Mouse (Mus musculus) retina, postnatal 1 day (tissue): ENCODE measurements around the gene Cpsf4.
"Not testable (repeated sequence)": the region's sequence is repeated elsewhere in the genome, so short reads cannot be mapped to it uniquely, and the experiment has no call there.

Experiments used
- DNase-seq: peaks from one replicate; pipeline ENCODE4 v3.0.0-alpha.2; 2012

Gene Cpsf4

DNA sequence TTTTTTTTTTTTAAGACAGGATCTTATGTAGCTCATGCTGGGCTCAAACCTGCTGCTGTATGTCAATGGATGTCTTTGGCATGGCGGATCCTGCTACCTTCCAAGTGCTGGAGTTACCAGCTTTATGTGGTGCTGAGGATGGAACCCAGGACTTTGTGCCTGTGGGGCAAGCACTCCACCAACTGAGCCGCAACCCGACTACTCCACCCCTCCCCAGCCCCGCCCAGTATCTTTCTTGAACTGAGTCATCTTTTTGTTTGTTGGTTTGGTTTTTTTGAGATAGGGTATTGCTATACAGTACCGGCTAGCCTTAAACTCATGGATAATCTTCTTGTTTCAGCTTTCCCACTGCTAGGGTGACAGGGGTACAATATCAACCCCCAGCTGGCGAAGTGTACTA, 22.4 kb downstream of the Cpsf4 start:
- no peak for DNase-seq

DNA sequence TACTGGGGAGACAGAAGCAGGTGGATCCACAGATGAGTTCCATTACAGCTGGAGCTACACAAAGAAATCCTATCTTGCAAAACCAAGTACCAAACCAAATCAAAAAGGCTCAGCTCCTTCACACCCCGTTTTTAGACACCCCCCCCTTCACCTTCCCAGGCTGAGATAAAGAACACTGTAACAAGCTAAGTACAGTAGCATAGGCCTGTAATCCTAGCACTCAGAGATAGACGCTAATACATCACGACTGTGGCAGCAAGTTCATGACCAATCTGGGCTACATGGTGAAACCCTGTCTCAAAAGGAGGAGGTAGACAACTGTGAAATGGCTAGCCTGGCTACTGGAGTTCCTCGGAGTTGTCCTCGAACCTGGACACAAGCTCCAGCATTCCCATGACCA, 23.4 kb downstream of the Cpsf4 start:
- no peak for DNase-seq

DNA sequence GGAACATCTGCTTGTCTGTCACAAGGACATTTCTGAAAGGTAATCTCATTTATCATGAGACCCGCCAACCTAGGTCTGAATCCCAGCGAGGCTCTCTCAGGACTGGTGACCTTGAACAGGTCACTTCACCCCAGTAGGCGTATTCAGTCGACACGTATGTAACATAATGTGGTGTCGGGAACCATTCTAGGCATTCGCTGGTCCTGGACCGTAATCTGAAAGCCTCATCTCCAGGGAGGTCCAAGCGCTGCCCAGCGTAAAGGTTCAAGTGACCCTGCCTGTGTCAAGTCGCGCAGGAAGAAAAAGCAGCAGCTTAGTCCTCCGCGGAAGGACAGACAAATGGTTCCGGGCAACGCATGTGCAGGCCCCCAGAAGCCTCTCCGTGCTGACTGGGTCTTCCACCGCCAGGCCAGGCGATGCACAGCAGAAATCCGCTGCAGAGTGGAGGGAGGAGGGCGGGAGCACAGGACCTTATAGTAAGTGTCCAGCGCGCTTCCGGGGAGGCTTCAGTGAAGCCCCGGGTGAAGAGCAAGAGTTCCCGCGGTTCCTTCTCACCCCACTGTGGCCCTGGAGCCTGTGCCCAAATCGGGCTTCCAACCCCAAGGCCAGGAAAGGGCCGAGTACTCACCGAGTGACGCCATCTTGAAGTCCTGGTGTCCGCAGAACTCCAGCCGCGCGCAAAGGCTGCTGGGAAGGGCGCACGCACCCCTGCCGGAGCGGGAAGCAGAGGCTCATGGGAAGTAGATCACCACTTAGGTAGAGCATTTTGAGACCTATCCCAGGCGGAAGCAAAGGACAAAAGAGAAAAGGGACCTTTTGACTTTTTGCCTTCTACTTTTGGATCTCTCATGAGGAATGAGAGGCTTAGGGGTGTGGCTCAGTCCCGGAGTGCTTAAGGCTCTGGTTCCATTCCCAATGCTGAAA, 24.1 kb downstream of the Cpsf4 start:
- DNase-seq = peak; percentile 96

DNA sequence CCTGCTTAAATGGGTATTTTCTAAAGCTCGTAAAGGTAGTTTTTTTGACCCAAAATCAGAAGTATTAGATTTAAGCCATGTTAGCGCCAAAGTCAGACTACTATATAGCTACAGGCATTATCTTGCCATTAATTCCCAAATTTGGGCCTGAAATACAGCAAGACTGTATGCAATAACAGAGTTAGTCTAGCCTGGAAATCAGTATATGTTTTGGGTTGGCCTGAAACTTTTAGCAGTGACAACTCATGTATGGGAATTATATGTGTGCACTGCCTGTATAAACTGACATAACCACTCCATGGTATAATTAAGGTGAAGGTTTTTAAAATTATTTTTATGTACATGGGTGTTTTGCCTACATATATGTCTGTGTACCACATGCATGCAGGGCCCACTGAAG, 24.9 kb downstream of the Cpsf4 start, which contains the start of gene Atp5j2:
Atp5j2 (minus strand) TSS at position 101 of the 400 bp plus-strand sequence.
- no peak for DNase-seq

DNA sequence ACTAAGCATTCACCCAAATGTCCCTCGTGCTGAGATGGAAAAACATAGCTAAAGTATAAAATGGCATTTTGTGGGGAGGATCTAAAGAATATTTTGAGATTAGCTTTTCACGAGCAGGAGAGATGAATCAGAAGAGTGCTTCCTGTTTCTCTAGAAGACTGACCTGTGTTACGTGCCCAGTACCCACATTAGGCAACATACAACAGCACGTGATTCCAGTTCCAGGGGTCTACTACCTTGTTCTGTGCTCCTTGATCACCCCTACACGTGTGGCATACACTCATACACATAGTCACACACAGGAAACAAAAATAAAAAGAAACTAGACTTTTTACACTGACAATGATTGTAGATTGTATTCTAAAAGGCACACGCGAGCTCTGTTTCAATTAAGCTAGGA, 33.4 kb downstream of the Cpsf4 start:
- no peak for DNase-seq

DNA sequence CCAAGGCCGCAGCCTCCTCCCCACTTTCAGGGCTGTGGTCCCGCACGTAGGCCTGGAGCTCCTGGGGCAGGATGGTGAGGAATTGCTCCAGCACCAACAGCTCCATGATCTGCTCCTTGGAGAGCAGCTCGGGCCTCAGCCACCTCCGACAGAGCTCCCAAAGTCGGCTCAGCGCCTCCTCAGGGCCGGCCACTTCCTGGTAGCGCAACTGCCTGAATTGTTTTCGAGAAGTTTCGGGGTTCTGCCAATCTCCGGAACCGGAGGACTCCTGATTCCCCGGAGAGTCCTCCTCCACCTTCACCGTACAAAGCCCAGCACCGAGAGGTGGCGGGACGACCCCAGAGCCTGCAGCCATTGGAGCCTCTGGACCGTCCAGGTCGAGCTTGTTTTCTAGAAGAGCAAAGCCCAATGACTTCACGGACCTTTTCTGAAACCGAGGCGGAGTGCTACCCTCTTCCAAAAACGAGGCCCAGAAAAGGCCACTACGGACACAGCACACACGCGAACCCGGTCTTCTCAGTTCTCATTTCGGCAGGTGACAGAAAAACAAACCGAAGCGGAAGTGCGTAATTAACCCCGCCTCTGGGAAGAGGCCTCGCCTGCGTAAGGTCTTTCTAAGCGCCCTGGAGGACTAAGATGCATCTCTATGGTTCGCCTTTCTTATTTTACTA, 34.4 kb downstream of the Cpsf4 start, which contains the start of gene Zkscan14:
Zkscan14 (minus strand) TSS at position 548 of the 671 bp plus-strand sequence.
- peak; percentile 94 for DNase-seq

DNA sequence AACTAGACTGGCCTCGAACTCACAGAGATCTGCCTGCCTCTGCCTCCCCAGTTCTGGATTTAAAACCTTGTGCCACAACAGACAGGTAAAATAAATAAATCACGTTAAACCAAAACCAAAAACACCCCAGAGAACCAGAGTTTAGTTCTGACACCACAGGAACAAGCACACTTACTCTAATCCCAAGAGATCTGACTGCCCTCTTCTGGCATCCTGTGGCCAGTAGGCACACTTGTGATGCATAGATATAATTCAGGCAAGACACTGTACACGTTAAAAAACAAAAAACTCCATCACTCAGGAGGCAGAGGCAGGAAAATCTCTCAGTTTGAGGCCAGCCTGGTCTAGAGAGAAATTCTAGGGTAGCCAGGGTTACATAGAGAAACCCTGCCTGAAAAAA, 35.4 kb downstream of the Cpsf4 start:
- DNase-seq = no peak

DNA sequence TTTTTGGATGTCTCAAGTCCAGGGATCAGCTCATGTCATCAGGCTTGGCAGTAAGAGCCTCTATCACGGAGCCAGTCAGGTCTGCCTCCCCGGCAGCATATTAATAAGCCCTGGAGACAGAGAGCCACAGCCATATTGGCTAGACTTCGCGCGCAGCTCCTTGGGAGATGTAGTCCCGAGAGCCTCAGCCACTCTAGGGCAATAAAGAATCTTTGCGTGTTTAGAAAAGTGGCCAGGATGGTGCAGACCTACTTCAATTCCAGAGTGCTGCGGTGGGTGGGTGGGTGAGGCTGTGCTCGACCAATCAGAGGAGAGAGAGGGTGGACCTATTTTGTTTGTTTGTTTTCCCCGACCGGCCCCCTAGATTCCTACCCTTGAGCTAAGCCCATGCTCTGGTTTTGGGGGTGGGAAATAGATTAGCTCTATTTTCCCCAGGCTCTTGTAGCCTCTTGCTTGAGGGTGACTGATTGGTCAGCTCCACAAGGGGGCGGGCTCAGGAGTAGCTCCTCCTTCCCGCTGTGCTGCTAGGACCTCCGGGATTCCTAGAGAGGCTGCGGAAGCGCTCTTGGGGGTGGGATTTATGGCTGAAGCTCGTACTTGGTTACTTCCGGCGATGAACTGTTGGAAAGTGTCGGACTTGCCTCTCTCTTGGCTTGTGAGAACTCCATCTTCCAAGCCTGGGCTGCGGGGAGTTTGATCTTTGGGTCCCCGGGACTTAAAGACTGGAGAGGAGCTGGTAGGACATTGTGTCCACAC, 37.1 kb downstream of the Cpsf4 start, which contains the start of gene Zkscan5:
Zkscan5 (plus strand) TSS at position 627 of the 756 bp plus-strand sequence.
- peak; percentile 99 for DNase-seq

DNA sequence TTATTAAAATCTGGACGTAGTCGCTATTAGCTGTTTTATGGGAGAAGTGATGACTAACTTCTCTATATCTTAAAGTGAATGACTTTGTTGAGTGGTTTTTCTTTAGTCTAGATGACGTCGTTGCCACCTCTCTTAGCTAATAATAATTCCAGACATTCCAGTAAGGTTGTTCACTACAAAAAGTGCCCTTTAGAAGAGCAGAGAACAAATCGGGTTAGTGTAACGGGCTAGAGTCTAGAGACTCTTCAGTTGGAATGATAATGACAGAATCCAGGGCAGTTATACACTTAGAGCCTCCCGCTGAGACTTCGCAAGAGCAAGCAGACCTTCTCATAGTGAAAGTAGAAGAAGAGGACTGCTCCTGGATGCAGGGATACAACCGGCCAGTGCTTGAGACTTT, 38.0 kb downstream of the Cpsf4 start:
- DNase-seq = no peak

DNA sequence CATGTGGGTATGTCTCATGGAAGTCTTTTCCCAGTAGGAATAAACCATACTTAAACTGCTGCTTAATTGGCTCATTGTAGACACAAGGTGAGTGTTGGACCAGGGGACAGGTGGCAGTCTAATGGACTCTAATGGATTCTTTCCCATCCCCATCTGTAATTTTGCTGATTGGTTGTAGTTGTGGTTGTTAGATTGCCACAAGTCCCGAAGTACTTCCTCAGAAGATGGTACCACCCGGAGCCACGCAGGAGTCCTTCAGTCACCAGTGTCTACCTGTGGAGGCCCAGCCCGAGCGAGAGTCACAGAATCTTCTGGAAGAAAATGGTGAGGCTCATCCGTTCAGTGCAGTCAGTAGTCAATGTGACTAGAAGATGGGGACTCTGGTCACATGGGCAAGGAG, 40.4 kb downstream of the Cpsf4 start:
- DNase-seq = no peak

DNA sequence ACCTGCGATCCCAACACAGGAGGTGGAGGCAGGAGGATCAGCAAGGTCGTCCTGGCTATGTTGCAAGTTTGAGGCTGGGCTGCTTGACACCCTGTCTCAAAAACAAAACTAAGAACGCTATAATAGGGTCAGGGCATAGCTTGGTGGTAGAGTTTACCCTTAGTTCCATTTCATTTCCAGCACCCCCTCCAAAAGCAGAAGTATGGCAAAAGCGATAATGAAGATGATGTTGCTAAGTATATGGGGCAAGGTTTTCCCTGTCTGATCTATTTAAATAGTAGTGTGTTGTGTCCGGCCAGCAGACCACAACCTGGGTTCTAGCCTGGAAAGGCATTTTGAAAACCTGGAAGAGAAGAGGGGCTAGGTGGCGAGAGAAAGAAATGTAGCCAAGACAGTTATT, 40.9 kb downstream of the Cpsf4 start:
- DNase-seq = no peak

DNA sequence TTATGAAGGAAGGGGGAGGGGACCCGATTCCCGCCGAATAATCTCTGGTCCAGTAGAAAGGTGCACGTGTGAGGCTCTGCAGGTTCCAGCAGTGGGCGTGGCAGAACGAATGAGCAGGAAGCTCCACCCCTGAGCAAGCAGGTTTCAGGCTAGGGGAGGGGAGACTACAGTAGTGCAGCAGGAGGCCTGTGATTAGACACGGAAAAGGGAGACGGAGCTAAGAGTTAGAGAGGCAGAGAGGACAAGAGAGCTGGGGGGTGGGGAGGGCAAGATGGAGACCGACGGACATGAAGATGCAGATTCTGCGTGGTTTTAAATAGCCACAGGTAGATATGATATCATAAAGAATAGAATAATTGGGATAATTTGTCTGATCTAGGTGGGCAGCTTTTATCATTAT, 41.4 kb downstream of the Cpsf4 start:
- not testable (repeated sequence) for DNase-seq

DNA sequence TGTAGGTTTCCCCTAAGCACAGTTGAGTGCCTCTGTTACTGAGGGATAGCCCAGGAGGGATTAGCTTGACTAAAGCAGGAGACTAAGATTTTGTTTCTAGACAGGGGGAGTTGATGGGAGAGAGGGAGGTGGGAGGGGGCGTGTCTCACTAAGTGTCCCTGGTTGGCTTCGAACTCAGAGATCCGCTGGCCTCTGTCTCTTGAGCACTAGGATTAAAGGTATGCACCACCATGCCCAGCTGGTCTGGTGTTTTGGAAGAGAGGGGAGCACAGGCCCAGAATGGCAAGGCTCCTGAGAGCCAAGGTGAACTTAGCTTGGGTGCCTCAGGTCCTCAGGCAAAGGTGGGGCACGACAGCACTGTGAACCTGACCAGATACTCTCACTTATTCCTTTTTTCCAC, 44.3 kb downstream of the Cpsf4 start:
- DNase-seq = no peak

DNA sequence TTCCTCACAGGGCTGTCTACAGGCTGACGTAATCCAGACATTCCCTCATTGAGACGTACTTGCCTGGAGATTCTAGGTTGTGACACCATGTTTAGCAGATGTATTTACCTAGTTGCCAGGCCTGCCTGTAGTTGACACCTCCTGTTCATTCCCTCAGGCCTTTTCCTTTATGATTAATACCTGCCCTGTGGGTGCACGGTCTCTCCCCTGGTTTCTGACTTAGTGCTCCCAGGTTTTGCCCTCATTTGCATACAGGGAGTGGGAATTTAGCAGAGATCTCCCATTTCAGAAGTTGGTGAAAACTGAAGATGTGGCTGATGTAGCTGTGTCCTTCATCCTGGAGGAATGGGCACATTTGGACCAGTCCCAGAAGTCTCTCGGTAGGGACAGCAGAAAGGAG, 45.2 kb downstream of the Cpsf4 start:
- DNase-seq = no peak

DNA sequence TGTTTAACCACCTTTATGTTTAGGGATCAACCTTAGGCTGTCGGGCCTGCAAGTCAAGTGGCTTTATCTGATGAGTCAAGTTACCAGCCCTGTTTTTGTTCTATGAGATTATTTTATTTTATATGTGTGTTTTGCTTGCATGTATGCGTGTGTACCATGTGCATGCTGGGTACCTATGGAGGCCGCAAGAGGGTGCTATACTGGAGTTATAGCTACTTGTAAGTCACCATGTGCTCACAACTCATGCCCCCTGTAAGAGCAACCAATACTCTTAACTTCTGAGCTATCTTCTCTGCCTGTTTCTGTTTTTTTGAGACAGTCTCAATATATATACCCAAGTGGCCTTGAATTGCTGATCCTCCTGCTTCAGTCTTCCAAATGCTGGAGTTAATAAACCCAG, 46.5 kb downstream of the Cpsf4 start:
- DNase-seq = no peak

DNA sequence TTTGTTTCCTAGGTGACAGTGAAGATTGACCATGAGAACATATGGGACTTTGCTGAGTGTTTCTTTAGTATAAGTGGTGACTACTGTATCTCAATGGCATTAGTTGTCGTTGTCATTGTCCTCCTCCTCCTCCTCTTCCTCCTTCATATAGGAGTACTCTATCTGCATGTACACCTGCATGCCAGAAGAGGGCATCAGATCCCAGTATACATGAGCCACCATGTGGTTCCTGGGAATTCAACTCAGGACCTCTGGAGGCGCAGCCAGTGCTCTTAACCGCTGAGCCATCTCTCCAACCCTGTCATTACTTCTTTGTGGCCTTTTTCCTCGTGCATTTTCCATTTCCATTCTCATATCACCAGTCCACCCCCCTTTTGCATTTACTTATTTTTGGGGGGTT, 47.7 kb downstream of the Cpsf4 start:
- DNase-seq = no peak

DNA sequence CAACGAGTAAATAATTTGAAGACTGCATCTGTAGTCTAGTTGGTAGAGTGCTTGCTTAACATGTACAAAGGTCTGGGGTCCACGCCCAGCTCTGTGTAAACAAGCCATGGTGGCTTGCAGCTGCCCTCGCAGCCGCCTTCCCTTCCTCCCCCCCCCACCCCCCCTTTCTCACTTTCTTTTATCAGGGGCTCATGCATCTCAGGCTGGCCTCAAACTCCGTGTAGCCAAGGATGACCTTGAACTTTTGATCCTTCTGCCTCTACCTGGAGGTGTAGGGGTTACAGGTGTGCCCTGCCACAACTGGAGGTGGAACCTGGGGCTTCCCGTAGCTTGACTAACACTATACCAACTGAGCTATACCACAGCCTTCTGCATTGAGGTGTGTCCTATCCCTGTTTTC, 50.7 kb downstream of the Cpsf4 start:
- no peak for DNase-seq

DNA sequence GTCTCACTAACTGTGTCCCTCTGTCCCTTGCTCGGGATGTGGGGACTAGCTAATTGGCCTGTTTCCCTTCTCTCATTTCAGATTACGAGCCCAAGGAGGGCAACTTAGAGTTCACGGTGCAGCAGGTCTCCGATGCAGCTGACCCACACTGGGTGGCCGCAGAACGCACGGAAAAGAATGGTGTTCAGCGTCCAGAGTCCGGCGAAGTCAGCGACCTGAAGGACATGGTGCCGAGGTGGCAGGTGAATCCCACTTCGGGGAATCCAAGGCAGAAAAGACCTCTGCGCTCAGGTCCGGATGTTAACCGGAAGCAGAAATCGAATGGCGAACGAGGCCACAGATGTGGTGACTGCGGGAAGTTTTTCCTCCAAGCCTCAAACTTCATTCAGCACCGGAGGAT, 51.2 kb downstream of the Cpsf4 start:
- DNase-seq = no peak

DNA sequence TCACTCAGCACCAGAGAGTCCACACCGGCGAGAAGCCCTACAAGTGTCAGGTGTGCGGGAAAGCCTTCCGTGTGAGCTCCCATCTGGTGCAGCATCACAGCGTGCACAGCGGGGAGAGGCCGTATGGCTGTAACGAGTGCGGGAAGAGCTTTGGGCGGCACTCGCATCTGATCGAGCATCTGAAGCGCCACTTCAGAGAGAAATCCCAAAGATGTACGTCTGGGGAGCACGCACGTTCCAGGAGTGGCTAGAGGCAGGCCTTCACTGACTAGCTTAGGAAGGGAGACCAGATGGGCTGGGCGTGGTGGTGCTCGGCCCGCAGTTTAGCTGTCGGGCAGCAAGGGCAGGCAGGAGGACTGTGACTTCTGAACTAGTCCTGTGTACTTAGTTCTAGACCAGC, 51.7 kb downstream of the Cpsf4 start:
- no peak for DNase-seq

DNA sequence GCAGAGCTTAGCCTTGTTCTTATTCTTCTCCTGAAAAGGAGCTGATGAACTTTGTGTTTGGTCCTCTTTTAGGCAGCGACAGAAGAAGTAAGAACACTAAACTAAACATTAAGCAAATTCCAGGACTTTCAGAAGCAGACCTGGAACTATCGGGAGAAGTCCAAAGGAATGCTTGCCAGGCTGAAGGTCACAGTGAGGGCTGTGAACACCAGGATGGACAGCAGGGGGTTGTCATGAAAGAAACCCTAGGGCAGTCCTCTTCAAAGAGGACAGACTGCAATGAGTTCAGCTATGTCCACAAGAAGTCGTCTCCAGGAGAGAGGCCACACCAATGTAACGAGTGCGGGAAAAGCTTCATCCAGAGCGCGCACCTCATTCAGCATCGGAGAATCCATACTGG, 53.0 kb downstream of the Cpsf4 start:
- DNase-seq = no peak

DNA sequence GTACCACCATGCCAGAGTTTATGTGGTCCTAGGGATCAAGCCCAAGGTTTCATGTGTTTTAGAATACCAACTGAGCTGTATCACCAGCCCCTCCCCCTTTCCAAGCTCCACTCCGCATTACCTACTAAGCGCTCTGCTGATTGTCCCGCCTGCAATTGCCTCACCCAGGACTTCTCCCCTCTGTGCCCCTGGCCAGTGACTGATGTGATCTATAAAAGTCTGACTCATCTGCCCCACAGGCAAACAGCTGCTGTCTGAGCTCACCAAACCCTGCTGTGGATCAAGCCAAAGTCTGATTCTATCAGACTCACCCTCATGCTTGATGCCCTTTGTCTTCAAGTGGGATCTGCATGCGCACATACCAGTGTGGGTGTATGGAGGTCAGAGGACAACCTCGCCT, 55.8 kb downstream of the Cpsf4 start:
- DNase-seq = peak; percentile 10

DNA sequence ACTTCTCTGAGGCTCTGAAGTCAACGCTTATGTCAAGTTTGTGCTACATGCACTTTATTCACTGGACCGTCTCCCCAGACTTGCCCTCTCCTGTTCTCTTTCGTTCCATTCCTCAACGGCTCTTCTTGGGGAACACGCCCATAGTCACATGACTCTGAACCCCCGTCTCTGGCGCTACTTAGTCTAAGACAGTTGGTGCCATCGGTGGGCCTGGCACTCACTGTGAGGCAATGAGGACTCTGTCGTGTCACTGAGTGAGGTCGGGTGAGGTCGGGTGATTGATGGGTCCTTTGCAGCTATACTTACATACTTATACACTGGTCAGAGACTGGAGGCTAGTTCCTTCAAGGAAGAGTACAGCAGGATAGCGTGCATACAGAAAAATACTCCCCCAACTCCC, 56.4 kb downstream of the Cpsf4 start:
- DNase-seq = no peak

DNA sequence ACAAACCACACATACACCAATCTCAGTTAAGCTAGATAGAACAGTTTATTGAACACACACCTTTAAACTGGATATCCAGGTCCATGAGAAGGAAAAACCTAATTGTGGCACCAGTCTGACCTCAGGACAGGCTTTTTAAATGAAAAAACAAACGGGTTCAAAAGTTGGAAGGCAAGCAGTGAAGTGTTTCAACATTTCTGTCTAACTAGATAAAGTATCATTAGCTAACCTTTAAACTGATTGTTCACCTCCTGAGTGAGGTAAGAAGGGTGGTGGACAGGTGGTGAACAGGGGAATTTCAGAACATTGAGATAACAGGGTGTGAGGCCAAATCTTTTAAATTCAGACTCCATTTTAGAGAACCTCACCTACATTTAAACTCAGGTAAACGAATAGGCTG, 59.4 kb downstream of the Cpsf4 start:
- no peak for DNase-seq
